Mouse (Mus musculus) MEL (cell line): ENCODE results near the gene Gxylt2. TPM values are rescaled to one million over a fixed set of nuclear protein-coding genes. Genes with fewer than 3 reads are reported as not detected.

Source experiments
- DNase-seq: peaks from one replicate; pipeline ENCODE4 v3.0.0; 2011; ENCODE audit warnings: low read depth, low spot score
- H3K27ac ChIP-seq: 2 replicates; pipeline ENCODE4 v1.5.1; 2012; ENCODE audit warnings: low read depth, mild to moderate bottlenecking, control low read depth, low read length, moderate library complexity; ENCODE audit not compliant: control insufficient read depth
- H3K27me3 ChIP-seq, 2 experiments: fragments of 150-350 bp in 1 of 2; sonication (generic) in 1 of 2; 2 replicates each; pipeline ENCODE4 v1.6.1; 2012; ENCODE audit warnings: low read length in 2 of 2, mild to moderate bottlenecking in 2 of 2, improper control_type of control experiment in 1 of 2, moderate library complexity in 1 of 2; ENCODE audit not compliant: insufficient read depth in 2 of 2, control insufficient read depth in 1 of 2
- H3K36me3 ChIP-seq, 2 experiments: 2 replicates each; pipeline ENCODE4 v1.6.1; 2012 to 2014; ENCODE audit warnings: low read length in 2 of 2, improper control_type of control experiment in 1 of 2, inconsistent platforms in 1 of 2, mild to moderate bottlenecking in 1 of 2; ENCODE audit not compliant: insufficient read depth in 2 of 2, control insufficient read depth in 1 of 2
- H3K4me1 ChIP-seq, 2 experiments: fragments of 150-350 bp in 1 of 2; sonication (generic) in 1 of 2; 2 replicates each; pipeline ENCODE4 v1.6.1; 2012; ENCODE audit warnings: low read length in 2 of 2, improper control_type of control experiment in 1 of 2, mild to moderate bottlenecking in 1 of 2; ENCODE audit not compliant: insufficient read depth in 2 of 2, control insufficient read depth in 1 of 2
- H3K4me3 ChIP-seq, 2 experiments: fragments of 150-350 bp in 1 of 2; sonication (generic) in 1 of 2; 2 replicates each; pipeline ENCODE4 v1.5.1; 2012; ENCODE audit warnings: low read depth in 2 of 2, low read length in 2 of 2, mild to moderate bottlenecking in 2 of 2, moderate library complexity in 2 of 2, control low read depth in 1 of 2, improper control_type of control experiment in 1 of 2; ENCODE audit not compliant: control insufficient read depth in 1 of 2, insufficient read depth in 1 of 2
- H3K79me2 ChIP-seq: 2 replicates; pipeline ENCODE4 v1.6.1; 2012; ENCODE audit warnings: mild to moderate bottlenecking, low read length, moderate library complexity; ENCODE audit not compliant: control insufficient read depth, poor library complexity, insufficient read depth
- H3K9ac ChIP-seq: 2 replicates; pipeline ENCODE4 v1.6.1; 2012; ENCODE audit warnings: low read depth, mild to moderate bottlenecking, control low read depth, low read length, moderate library complexity; ENCODE audit not compliant: control insufficient read depth, poor library complexity, severe bottlenecking
- H3K9me3 ChIP-seq: fragments of 150-350 bp; sonication (generic); replicated peaks from 2 replicates; pipeline ENCODE4 v1.6.1; 2012; ENCODE audit warnings: mild to moderate bottlenecking, low read length, improper control_type of control experiment, moderate library complexity; ENCODE audit not compliant: insufficient read depth
- CHD1 ChIP-seq: IDR thresholded peaks from 2 replicates; pipeline ENCODE4 v1.6.1; 2012; ENCODE audit warnings: low read depth, mild to moderate bottlenecking, inconsistent platforms, low read length, improper control_type of control experiment
- CTCF ChIP-seq, 3 experiments: IDR thresholded peaks in 2 of 3; conservative IDR thresholded peaks in 1 of 3; 2 replicates each; pipeline ENCODE4 v1.5.1; 2011 to 2012; ENCODE audit warnings: low read length in 3 of 3, low read depth in 2 of 3, mild to moderate bottlenecking in 2 of 3, improper control_type of control experiment in 1 of 3, inconsistent platforms in 1 of 3, mixed read lengths in 1 of 3, moderate library complexity in 1 of 3; ENCODE audit not compliant: control insufficient read depth in 1 of 3, insufficient read depth in 1 of 3, poor library complexity in 1 of 3, severe bottlenecking in 1 of 3
- E2F4 ChIP-seq: IDR thresholded peaks from 2 replicates; pipeline ENCODE4 v1.6.1; 2011; ENCODE audit warnings: low read depth, low read length, improper control_type of control experiment, borderline replicate concordance
- ETS1 ChIP-seq: IDR thresholded peaks from 2 replicates; pipeline ENCODE4 v1.6.1; 2012; ENCODE audit warnings: low read depth, mild to moderate bottlenecking, inconsistent platforms, low read length, improper control_type of control experiment, moderate library complexity
- GATA1 ChIP-seq: IDR thresholded peaks from 2 replicates; pipeline ENCODE4 v1.6.1; 2011; ENCODE audit warnings: low read depth, low read length, improper control_type of control experiment
- JUND ChIP-seq: IDR thresholded peaks from 2 replicates; pipeline ENCODE4 v1.6.1; 2011; ENCODE audit warnings: low read depth, mild to moderate bottlenecking, improper control_type of control experiment, low read length
- KAT2A ChIP-seq: conservative IDR thresholded peaks from 2 replicates; pipeline ENCODE4 v1.6.1; 2012; ENCODE audit warnings: low read depth, low read length, improper control_type of control experiment, inconsistent platforms
- MAFK ChIP-seq: IDR thresholded peaks from 2 replicates; pipeline ENCODE4 v1.6.1; 2011; ENCODE audit warnings: low read depth, mild to moderate bottlenecking, low read length, improper control_type of control experiment, borderline replicate concordance
- MEF2A ChIP-seq: IDR thresholded peaks from 2 replicates; pipeline ENCODE4 v1.6.1; 2014; ENCODE audit warnings: low read depth, mild to moderate bottlenecking, inconsistent platforms, low read length, improper control_type of control experiment; ENCODE audit not compliant: poor library complexity, insufficient replicate concordance, severe bottlenecking; ENCODE audit errors: extremely low read depth
- MYB ChIP-seq: IDR thresholded peaks from 2 replicates; pipeline ENCODE4 v1.6.1; 2011; ENCODE audit warnings: mild to moderate bottlenecking, low read depth, low read length, improper control_type of control experiment
- POLR2A ChIP-seq, 2 experiments: IDR thresholded peaks; 2 replicates each; pipeline ENCODE4 v1.6.1; 2011 to 2012; ENCODE audit warnings: low read length in 2 of 2, mild to moderate bottlenecking in 2 of 2, control low read depth in 1 of 2, improper control_type of control experiment in 1 of 2, low read depth in 1 of 2, moderate library complexity in 1 of 2; ENCODE audit not compliant: control insufficient read depth in 1 of 2, insufficient read depth in 1 of 2, poor library complexity in 1 of 2
- POLR2AphosphoS5 ChIP-seq: IDR thresholded peaks from 2 replicates; pipeline ENCODE4 v1.6.1; 2012; ENCODE audit warnings: low read depth, borderline replicate concordance, mild to moderate bottlenecking, inconsistent platforms, low read length, moderate library complexity, mixed read lengths
- RAD21 ChIP-seq: IDR thresholded peaks from 2 replicates; pipeline ENCODE4 v1.6.1; 2011; ENCODE audit warnings: mild to moderate bottlenecking, low read depth, low read length, improper control_type of control experiment
- SIN3A ChIP-seq: IDR thresholded peaks from 2 replicates; pipeline ENCODE4 v1.6.1; 2012; ENCODE audit warnings: low read length, improper control_type of control experiment, inconsistent platforms
- SMC3 ChIP-seq: IDR thresholded peaks from 2 replicates; pipeline ENCODE4 v1.6.1; 2011; ENCODE audit warnings: low read depth, low read length, improper control_type of control experiment
- TBP ChIP-seq: IDR thresholded peaks from 2 replicates; pipeline ENCODE4 v1.8.0; 2011; ENCODE audit warnings: low read depth, low read length, improper control_type of control experiment
- TCF12 ChIP-seq: IDR thresholded peaks from 2 replicates; pipeline ENCODE4 v1.6.1; 2014; ENCODE audit warnings: low read depth, mild to moderate bottlenecking, inconsistent platforms, low read length, improper control_type of control experiment, moderate library complexity
- UBTF ChIP-seq: IDR thresholded peaks from 2 replicates; pipeline ENCODE4 v1.6.1; 2012; ENCODE audit warnings: low read depth, mild to moderate bottlenecking, inconsistent platforms, low read length, improper control_type of control experiment, moderate library complexity, borderline replicate concordance; ENCODE audit not compliant: insufficient read depth
- USF1 ChIP-seq: IDR thresholded peaks from 2 replicates; pipeline ENCODE4 v1.6.1; 2014; ENCODE audit warnings: low read depth, mild to moderate bottlenecking, inconsistent platforms, low read length, improper control_type of control experiment, moderate library complexity
- USF2 ChIP-seq, 2 experiments: IDR thresholded peaks; 2 replicates each; pipeline ENCODE4 v1.6.1; 2011 to 2012; ENCODE audit warnings: improper control_type of control experiment in 2 of 2, low read length in 2 of 2, borderline replicate concordance in 1 of 2, inconsistent platforms in 1 of 2, low read depth in 1 of 2, mild to moderate bottlenecking in 1 of 2; ENCODE audit not compliant: insufficient read depth in 1 of 2
- ZC3H11A ChIP-seq: IDR thresholded peaks from 2 replicates; pipeline ENCODE4 v1.6.1; 2012; ENCODE audit warnings: low read depth, mild to moderate bottlenecking, inconsistent platforms, low read length, improper control_type of control experiment
- ZKSCAN1 ChIP-seq: IDR thresholded peaks from 2 replicates; pipeline ENCODE4 v1.6.1; 2012; ENCODE audit warnings: low read depth, mild to moderate bottlenecking, inconsistent platforms, low read length, improper control_type of control experiment, moderate library complexity
- ZMIZ1 ChIP-seq: IDR thresholded peaks from 2 replicates; pipeline ENCODE4 v1.6.1; 2012; ENCODE audit warnings: low read depth, mild to moderate bottlenecking, inconsistent platforms, low read length, improper control_type of control experiment, moderate library complexity
- ZNF384 ChIP-seq: IDR thresholded peaks from 2 replicates; pipeline ENCODE4 v1.6.1; 2012; ENCODE audit warnings: low read depth, mild to moderate bottlenecking, inconsistent platforms, low read length, improper control_type of control experiment
- polyA plus RNA-seq, 2 experiments: library from polyadenylated mRNA; stranded (reverse) in 1 of 2; unstranded in 1 of 2; fragments of >175 nt in 1 of 2; fragments of >200 nt in 1 of 2; gene quantifications; 2 replicates each; pipeline versions ENCODE4 v1.2.1 to v1.2.4; 2012; ENCODE audit warnings: low replicate concordance in 2 of 2, low read depth in 1 of 2; ENCODE audit not compliant: insufficient read length in 2 of 2, insufficient read depth in 1 of 2, missing spikeins in 1 of 2
- total RNA-seq: library from RNA; depleted of rRNA; stranded (reverse); fragments of 300-350 nt; gene quantifications from 2 replicates; pipeline ENCODE4 v1.2.3, GENCODE M21; 2012

Gxylt2 gene
- total and polyA plus RNA-seq, 3 experiments: not detected

DNA sequence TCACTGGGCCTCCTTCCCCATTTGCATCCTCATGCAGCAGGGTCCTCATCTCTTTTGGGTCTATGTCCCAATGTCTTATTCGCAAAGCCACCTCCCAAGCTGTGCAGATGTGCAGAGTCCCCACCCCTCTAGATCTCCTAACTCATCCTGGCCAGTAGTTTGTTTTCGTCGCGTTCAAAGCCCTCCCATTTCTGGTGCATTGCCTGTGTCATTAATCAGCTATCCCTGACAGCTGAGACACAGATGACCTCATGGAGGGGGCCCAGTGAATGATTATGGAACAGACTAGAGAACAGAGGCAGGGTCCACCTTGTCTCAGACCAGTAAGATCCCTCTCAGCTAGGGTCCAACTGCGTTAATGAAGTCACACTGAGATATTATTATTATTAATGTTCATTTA, 6.3 kb downstream of the Gxylt2 start:
- Histone ChIP-seq H3K79me2 (no peaks in the 10 kb centered on the region), H3K36me3 (peaks cover 0 to 15% of the 10 kb centered on the region in 2 experiments; a peak in 2 of 4 replicates), H3K9ac (no peak overlapping the region), H3K27ac (no peak overlapping the region), H3K4me3 (no peak overlapping the region), H3K27me3 (peaks cover 4 to 5% of the 10 kb centered on the region in 2 experiments; a peak in 3 of 4 replicates), H3K9me3 (no peaks in the 10 kb centered on the region), H3K4me1 (peaks cover 3 to 25% of the 10 kb centered on the region in 2 experiments; a peak in 3 of 4 replicates)
- TF ChIP-seq MYB (no peak), CHD1 (no peak)
- DNase-seq: no peak

DNA sequence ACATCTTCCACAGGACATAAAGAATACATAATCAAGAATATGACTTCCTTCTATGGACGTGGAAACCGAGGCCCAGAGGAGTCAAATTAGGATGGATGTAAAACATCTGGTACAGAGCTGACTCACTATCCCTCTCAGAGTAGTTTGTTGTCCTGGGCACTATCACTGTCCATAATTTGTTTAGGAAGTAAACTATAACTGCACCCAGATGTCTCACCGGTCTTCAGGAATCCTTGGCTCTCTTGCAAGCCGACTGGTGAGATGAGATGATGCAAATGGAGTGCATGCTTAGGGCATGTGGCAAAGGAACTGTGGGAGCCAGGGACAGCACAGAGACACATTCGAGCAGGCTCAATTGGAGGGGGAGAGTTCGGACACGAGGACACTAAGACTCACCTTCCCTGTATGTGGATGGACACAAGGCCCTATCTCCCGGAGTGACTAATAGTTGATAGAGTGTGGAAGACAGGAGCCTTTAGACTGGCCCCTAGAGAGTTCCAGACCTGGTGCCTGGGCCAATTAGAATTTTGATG, 10.8 kb downstream of the Gxylt2 start:
- Histone ChIP-seq H3K4me3 (no peak overlapping the region), H3K9me3 (no peaks in the 10 kb centered on the region)
- no peak for DNase-seq

DNA sequence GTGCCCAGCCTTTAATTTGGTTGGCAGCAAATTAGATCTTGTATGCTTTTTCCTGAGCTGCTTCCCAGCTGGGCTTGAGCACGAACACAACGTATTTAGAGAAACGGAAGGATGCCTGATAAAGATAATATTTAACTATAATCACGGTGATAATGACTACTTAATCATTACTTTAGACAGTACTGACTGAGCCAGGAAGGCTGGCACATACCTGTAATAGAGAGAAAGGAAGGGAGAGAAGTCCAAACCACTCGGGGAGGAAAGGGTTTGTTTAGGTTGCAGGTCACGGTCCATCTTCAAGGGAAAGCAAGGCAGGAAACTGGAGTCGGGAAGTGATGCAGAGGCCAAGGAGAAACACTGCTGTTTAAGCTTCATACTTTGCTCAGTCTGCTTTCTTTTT, 11.6 kb downstream of the Gxylt2 start:
- H3K9me3 ChIP-seq: no peaks in the 10 kb centered on the region
- peaks cover 4 to 5% of the 10 kb centered on the region in 2 experiments; a peak in 3 of 4 replicates for H3K27me3 ChIP-seq
- no peak overlapping the region for H3K4me3 ChIP-seq
- no peak for DNase-seq
- TF ChIP-seq GATA1 (no peak), UBTF (no peak), ZC3H11A (no peak), MAFK (no peak), SMC3 (no peak), ETS1 (no peak), MYB (no peak), RAD21 (no peak), CTCF (IDR thresholded peaks at IDR 0.05 in 2 of 3, conservative IDR thresholded peaks at IDR 0.05 in 1 of 3; ENCODE audit: control insufficient read depth in 1 of 3, insufficient read depth in 1 of 3, low read depth in 2 of 3, low read length in 3 of 3, poor library complexity in 1 of 3, severe bottlenecking in 1 of 3) (no peak), ZNF384 (no peak), E2F4 (no peak), TBP (no peak), JUND (no peak), SIN3A (no peak), ZKSCAN1 (no peak), USF2 (IDR thresholded peaks at IDR 0.05; ENCODE audit: borderline replicate concordance in 1 of 2, insufficient read depth in 1 of 2, low read depth in 1 of 2, low read length in 2 of 2) (no peak), USF1 (no peak), POLR2AphosphoS5 (no peak)
- no peaks in the 10 kb centered on the region for H3K79me2 ChIP-seq
- no peak overlapping the region for H3K27ac ChIP-seq
- H3K4me1 ChIP-seq: peaks cover 0 to 17% of the 10 kb centered on the region in 2 experiments; a peak in 3 of 4 replicates
- peaks cover 0 to 5% of the 10 kb centered on the region in 2 experiments; a peak in 2 of 4 replicates for H3K36me3 ChIP-seq
- H3K9ac ChIP-seq: no peak overlapping the region

More for the DNA sequence above, 10.8 kb downstream of the Gxylt2 start:
- Histone ChIP-seq H3K9ac (no peak overlapping the region), H3K4me1 (peaks cover 0 to 9% of the 10 kb centered on the region in 2 experiments; a peak in 3 of 4 replicates), H3K79me2 (no peaks in the 10 kb centered on the region), H3K27ac (no peak overlapping the region), H3K27me3 (peaks cover 4 to 5% of the 10 kb centered on the region in 2 experiments; a peak in 3 of 4 replicates), H3K36me3 (peaks cover 0 to 2% of the 10 kb centered on the region in 2 experiments; a peak in 2 of 4 replicates)
- no peak for TF ChIP-seq MEF2A
- no peak for TF ChIP-seq TCF12
- TF ChIP-seq KAT2A: no peak
- no peak for TF ChIP-seq ZNF384
- no peak for TF ChIP-seq POLR2A (IDR thresholded peaks at IDR 0.05; ENCODE audit: control insufficient read depth in 1 of 2, insufficient read depth in 1 of 2, low read depth in 1 of 2, low read length in 2 of 2, poor library complexity in 1 of 2)
- TF ChIP-seq POLR2AphosphoS5: no peak
- TF ChIP-seq ZMIZ1: no peak
